Mouse (Mus musculus): Measurements from ENCODE around the gene Hist1h4f.
A peak's percentile ranks its signal among the peaks of the same experiment; 100 is the strongest.

- TF ChIP-seq CTCF (IDR thresholded peaks at IDR 0.05; ENCODE audit: low read depth), result peak; percentile 92
- no peak; the same call in 1 of the 2 replicates for TF ChIP-seq EP300 (IDR thresholded peaks at IDR 0.05; ENCODE audit: low read depth)
These were observed 46.5 kb upstream of the Hist1h4f start for GRCm38 (mm10) chr13:23597957-23598356.

Measured in liver, postnatal 0 days (tissue).